Mouse (Mus musculus) heart, adult 2 months (tissue): Measurements from ENCODE around the gene Mex3a. TPM values are rescaled to one million over a fixed set of nuclear protein-coding genes. Genes with fewer than 3 reads are reported as not detected.

ENCODE experiments used
- DNase-seq, 2 experiments: peaks; one replicate each; pipeline ENCODE4 v3.0.0; 2021
- H3K27ac ChIP-seq: fragments of 200-600 bp; 2 replicates; pipeline ENCODE4 v1.8.1; 2022
- H3K27me3 ChIP-seq: fragments of 200-500 bp; 2 replicates; pipeline ENCODE4 v1.6.1; 2012; ENCODE audit warnings: mild to moderate bottlenecking, low read length, inconsistent platforms, mixed read lengths; ENCODE audit not compliant: control insufficient read depth, insufficient read depth
- H3K36me3 ChIP-seq: fragments of 200-500 bp; 2 replicates; pipeline ENCODE4 v1.6.1; 2012; ENCODE audit warnings: low read length, inconsistent platforms; ENCODE audit not compliant: control insufficient read depth, insufficient read depth
- H3K4me1 ChIP-seq: fragments of 200-500 bp; 2 replicates; pipeline ENCODE4 v1.6.1; 2011; ENCODE audit warnings: low read length; ENCODE audit not compliant: control insufficient read depth, insufficient read depth
- H3K4me3 ChIP-seq: fragments of 200-600 bp; 2 replicates; pipeline ENCODE4 v1.8.1; 2022
- H3K79me2 ChIP-seq: fragments of 200-500 bp; replicated peaks from 2 replicates; pipeline ENCODE4 v1.6.1; 2012; ENCODE audit warnings: mild to moderate bottlenecking, inconsistent platforms, low read length, moderate library complexity, mixed read lengths; ENCODE audit not compliant: control insufficient read depth, insufficient read depth
- H3K9ac ChIP-seq: fragments of 200-500 bp; 2 replicates; pipeline ENCODE4 v1.6.1; 2012; ENCODE audit warnings: low read depth, mild to moderate bottlenecking, control low read depth, inconsistent platforms, low read length, mixed read lengths
- CTCF ChIP-seq: fragments of 200-600 bp; IDR thresholded peaks from 2 replicates; pipeline ENCODE4 v1.8.1; 2022; ENCODE audit warnings: antibody characterized with exemption, mild to moderate bottlenecking, moderate library complexity
- EP300 ChIP-seq: fragments of 200-500 bp; IDR thresholded peaks from 2 replicates; pipeline ENCODE4 v1.6.1; 2011; ENCODE audit warnings: low read depth, low read length, control low read depth; ENCODE audit not compliant: insufficient read depth
- POLR2A ChIP-seq: fragments of 200-500 bp; IDR thresholded peaks from 2 replicates; pipeline ENCODE4 v1.6.1; 2011; ENCODE audit warnings: mild to moderate bottlenecking, low read depth, low read length, control low read depth; ENCODE audit not compliant: insufficient read depth
- WGBS: fragments of 180-500 bp; shearing (Covaris S2); methylation state at CpG from one replicate; pipeline ENCODE4 v1.1.7; 2018; 5-methylcytosine and 5-hydroxymethylcytosine counted together
- intact Hi-C: fragments of 180-260 bp; cut with DNase I; formaldehyde crosslinking; loops from one replicate; pipeline ENCODE4 v1.15.1; 2025
- polyA plus RNA-seq: library from polyadenylated mRNA; depleted of rRNA; stranded (reverse); fragments of >200 nt; gene quantifications from 2 replicates; pipeline ENCODE4 v1.2.3, GENCODE M21; 2012
- total RNA-seq, 2 experiments: library from RNA; stranded (reverse); gene quantifications; 2 replicates each; pipeline ENCODE4 v1.2.3; 2021

The Mex3a gene
- total and polyA plus RNA-seq, 3 experiments, result 0.27 to 0.45 (median 0.42) TPM

GRCm38 (mm10) chr3:88509692-88510420 lies 22.3 kb upstream of the Mex3a start, which contains the start of gene Lmna:
Gene Lmna, minus strand, starts transcription at chr3:88509956.
- TF ChIP-seq EP300 (0 out of 2 replicates have a peak, but pooled peaks have one; percentile 43), POLR2A (peak; percentile 77), CTCF (peak; percentile 58)
- Histone ChIP-seq H3K4me1 (peaks cover 12% of the 10 kb centered on the region), H3K27ac (peak within 1 kb of the TSS; percentile 80), H3K9ac (peak within 1 kb of the TSS; percentile 65), H3K36me3 (no peaks in the 10 kb centered on the region), H3K27me3 (no peaks in the 10 kb centered on the region), H3K4me3 (peak within 1 kb of the TSS; percentile 60), H3K79me2 (no peaks in the 10 kb centered on the region)
- WGBS, result 1% methylated on average over 31 of the region's 31 CpGs
- intact Hi-C loops, result loop anchor here (2.0 kb wide), 1 partner anchor 17 kb away; no protein-coding TSS in a partner anchor
- peak; percentile 91 to 95 for DNase-seq

DNA sequence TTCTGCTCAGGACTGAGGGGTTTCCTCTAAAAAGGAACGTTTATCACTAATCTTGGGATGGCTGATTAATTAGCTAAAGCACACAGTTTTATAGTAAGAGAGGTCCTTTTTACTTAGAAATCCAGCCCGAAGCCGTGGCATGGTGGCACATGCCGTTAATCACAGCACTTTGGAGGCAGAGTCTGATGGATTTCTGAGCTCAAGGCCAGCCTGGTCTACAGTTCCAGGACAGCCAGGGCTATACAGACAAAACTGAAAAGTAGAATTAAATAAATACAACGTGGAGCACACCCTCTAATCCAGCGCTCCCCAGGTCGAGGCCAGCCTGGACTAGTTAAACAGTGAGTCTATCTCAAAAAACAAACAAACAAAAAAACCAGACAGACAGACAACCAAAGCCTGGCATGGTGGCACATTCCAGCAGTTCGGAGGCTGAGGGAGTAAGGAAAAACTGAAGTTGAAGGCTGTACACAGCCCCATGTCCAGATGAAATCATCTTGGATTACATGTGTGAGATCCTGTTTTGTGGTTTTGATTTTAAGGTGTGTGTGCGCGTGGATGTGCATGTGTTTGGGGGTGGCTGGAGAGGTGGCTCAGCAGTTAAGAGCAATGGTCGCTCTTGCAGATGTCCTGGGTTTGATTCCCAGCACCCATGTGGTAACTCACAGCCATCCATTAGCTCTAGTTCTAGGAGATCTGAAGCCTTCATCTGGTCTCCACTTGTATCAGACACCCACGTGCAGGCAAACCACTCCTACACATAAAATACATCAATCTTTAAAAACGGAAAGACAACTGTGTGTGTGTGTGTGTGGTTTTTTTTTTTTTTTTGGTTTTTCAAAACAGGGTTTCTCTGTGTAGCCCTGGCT lies 21.5 kb upstream of the Mex3a start:
- TF ChIP-seq POLR2A, result no peak
- TF ChIP-seq CTCF, result no peak
- TF ChIP-seq EP300, result no peak
- H3K36me3 ChIP-seq, result no peaks in the 10 kb centered on the region
- peak overlapping the region; percentile 60 for H3K4me3 ChIP-seq
- peaks cover 14% of the 10 kb centered on the region for H3K4me1 ChIP-seq
- no peaks in the 10 kb centered on the region for H3K27me3 ChIP-seq
- intact Hi-C loops, result no loop called here
- no peak for DNase-seq
- 55% methylated on average over 13 of the region's 13 CpGs for WGBS
- H3K9ac ChIP-seq, result peak overlapping the region; percentile 65
- no peaks in the 10 kb centered on the region for H3K79me2 ChIP-seq
- peak overlapping the region; percentile 80 for H3K27ac ChIP-seq

- no peak overlapping the region for H3K9ac ChIP-seq
- peaks cover 14% of the 10 kb centered on the region for H3K4me1 ChIP-seq
- WGBS, result 64% methylated on average over 4 of the region's 4 CpGs
Measured at GRCm38 (mm10) chr3:88511559-88511958, 20.6 kb upstream of the Mex3a start.

DNA sequence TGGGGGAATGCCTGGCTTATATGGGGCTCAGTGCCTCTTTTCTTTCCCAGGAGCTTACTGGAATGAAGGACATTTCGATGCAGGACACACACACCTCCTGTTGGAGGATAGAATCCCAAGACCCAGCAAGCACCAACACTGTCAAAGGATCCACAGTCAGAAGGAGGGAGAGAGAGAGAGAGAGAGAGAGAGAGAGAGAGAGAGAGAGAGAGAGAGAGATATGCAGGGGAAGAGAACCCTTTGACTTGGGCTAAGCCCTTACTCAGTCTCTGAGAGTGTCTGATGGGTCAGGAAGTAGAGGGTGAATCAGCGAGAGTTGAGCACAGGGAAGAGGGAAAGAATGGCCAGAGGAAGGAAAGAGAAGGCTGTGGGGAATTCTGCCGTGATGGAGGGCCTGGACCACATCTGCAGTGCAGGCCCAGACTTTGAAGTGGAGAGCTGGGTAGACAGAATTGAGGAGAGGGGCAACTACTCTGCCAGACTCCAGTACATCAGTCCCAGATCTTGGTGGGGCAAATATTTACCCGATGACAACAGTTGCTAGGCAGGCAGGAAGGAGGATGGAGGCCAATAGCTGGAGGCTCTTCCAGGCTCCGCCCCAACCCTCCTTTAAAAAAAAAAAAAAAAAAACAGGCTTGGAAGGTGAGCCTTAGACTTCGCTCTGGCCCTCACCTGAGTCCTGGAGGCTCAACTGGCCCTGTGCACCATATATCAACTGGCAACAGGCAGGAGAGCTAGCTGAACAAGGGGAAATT lies 19.9 kb upstream of the Mex3a start:
- TF ChIP-seq EP300 (no peak), POLR2A (no peak), CTCF (no peak)
- DNase-seq, result peak in 1 of 2 experiments; percentile 41
- Histone ChIP-seq H3K4me3 (no peak overlapping the region), H3K4me1 (peaks cover 14% of the 10 kb centered on the region), H3K9ac (no peak overlapping the region), H3K27ac (peak overlapping the region; percentile 63), H3K27me3 (no peaks in the 10 kb centered on the region), H3K36me3 (no peaks in the 10 kb centered on the region), H3K79me2 (no peaks in the 10 kb centered on the region)
- intact Hi-C loops, result no loop called here
- WGBS, result 48% methylated on average over 6 of the region's 6 CpGs

More at GRCm38 (mm10) chr3:88511559-88511958, 20.6 kb upstream of the Mex3a start:
- H3K79me2 ChIP-seq, result no peaks in the 10 kb centered on the region
- no peak overlapping the region; the same call in 1 of the 2 replicates for H3K27ac ChIP-seq
- DNase-seq, result no peak
- H3K36me3 ChIP-seq, result no peaks in the 10 kb centered on the region
- TF ChIP-seq CTCF (no peak), POLR2A (no peak), EP300 (no peak)
- intact Hi-C loops, result no loop called here
- H3K4me3 ChIP-seq, result no peak overlapping the region
- H3K27me3 ChIP-seq, result no peaks in the 10 kb centered on the region

- H3K27ac ChIP-seq, result peak overlapping the region; percentile 39
- 43% methylated on average over 14 of the region's 15 CpGs for WGBS
- H3K9ac ChIP-seq, result 0 out of 2 replicates have a peak overlapping the region, but pooled peaks have one; percentile 19
- TF ChIP-seq EP300, result no peak
- no peak for TF ChIP-seq POLR2A
- TF ChIP-seq CTCF, result no peak
- H3K4me3 ChIP-seq, result no peak overlapping the region
- H3K79me2 ChIP-seq, result no peaks in the 10 kb centered on the region
- intact Hi-C loops, result no loop called here
- no peaks in the 10 kb centered on the region for H3K27me3 ChIP-seq
- peaks cover 14% of the 10 kb centered on the region for H3K4me1 ChIP-seq
- DNase-seq, result peak in 1 of 2 experiments; percentile 38
- no peaks in the 10 kb centered on the region for H3K36me3 ChIP-seq
Measured at GRCm38 (mm10) chr3:88512896-88513545, 19.2 kb upstream of the Mex3a start.
